Mouse (Mus musculus): ENCODE data around the gene Olfr39. TPM values are rescaled to one million over a fixed set of nuclear protein-coding genes. Genes with fewer than 3 reads are reported as not detected.
"Not testable (repeated sequence)": the region's sequence is repeated elsewhere in the genome, so short reads cannot be mapped to it uniquely, and the experiment has no call there.

Gene Olfr39
- total RNA-seq (2014; fragmentation: Nextera tagmentation) (not detected in 2 replicates), total RNA-seq (2017) (not detected in 2 replicates)

GRCm38 (mm10) chr9:20282051-20282450 lies at the start of gene Olfr39:
Gene Olfr39, plus strand, starts transcription at chr9:20282351.
- no peak for ATAC-seq (replicated peaks; ENCODE audit: poor library complexity, severe bottlenecking)

- ATAC-seq (replicated peaks; ENCODE audit: poor library complexity, severe bottlenecking) = no peak
These were observed 45.3 kb upstream of the Olfr39 start, which contains the start of gene Olfr872 for GRCm38 (mm10) chr9:20236819-20237218. Gene Olfr872, plus strand, starts transcription at chr9:20237119.

GRCm38 (mm10) chr9:20237378-20237777 lies 44.8 kb upstream of the Olfr39 start:
- peak; percentile 72 for ATAC-seq (replicated peaks; ENCODE audit: poor library complexity, severe bottlenecking)

GRCm38 (mm10) chr9:20295562-20295961 lies 13.4 kb downstream of the Olfr39 start:
- ATAC-seq (replicated peaks; ENCODE audit: poor library complexity, severe bottlenecking) = not testable (repeated sequence)

GRCm38 (mm10) chr9:20298232-20298631 lies 16.1 kb downstream of the Olfr39 start, which contains the start of gene Olfr873:
Gene Olfr873, plus strand, starts transcription at chr9:20298532.
- ATAC-seq (replicated peaks; ENCODE audit: poor library complexity, severe bottlenecking) = no peak

GRCm38 (mm10) chr9:20335994-20336393 lies 53.8 kb downstream of the Olfr39 start, which contains the start of gene Olfr18:
Gene Olfr18, minus strand, starts transcription at chr9:20336094.
- no peak for ATAC-seq (replicated peaks; ENCODE audit: poor library complexity, severe bottlenecking)

Other genes with a start within 250 kb of the Olfr39 start
- not detected in 2 replicates for gene Olfr867, start 224.8 kb upstream of the Olfr39 start, total RNA-seq (2014; fragmentation: Nextera tagmentation)
- not detected in 2 replicates for gene Olfr867, start 224.8 kb upstream of the Olfr39 start, total RNA-seq (2017)
- not detected in 2 replicates for gene Olfr868, start 183.7 kb upstream of the Olfr39 start, total RNA-seq (2014; fragmentation: Nextera tagmentation)
- not detected in 2 replicates for gene Olfr868, start 183.7 kb upstream of the Olfr39 start, total RNA-seq (2017)
- not detected in 2 replicates for gene Olfr869, start 153.3 kb upstream of the Olfr39 start, total RNA-seq (2014; fragmentation: Nextera tagmentation)
- not detected in 2 replicates for gene Olfr869, start 153.3 kb upstream of the Olfr39 start, total RNA-seq (2017)
- gene Olfr870, start 108.3 kb upstream of the Olfr39 start, total RNA-seq (2014; fragmentation: Nextera tagmentation) = not detected in 2 replicates
- gene Olfr870, start 108.3 kb upstream of the Olfr39 start, total RNA-seq (2017) = not detected in 2 replicates
- gene Olfr871, start 70.1 kb upstream of the Olfr39 start, total RNA-seq (2014; fragmentation: Nextera tagmentation) = not detected in 2 replicates
- gene Olfr871, start 70.1 kb upstream of the Olfr39 start, total RNA-seq (2017) = not detected in 2 replicates
- gene Olfr872, start 45.2 kb upstream of the Olfr39 start, total RNA-seq (2014; fragmentation: Nextera tagmentation) = not detected in 2 replicates
- not detected in 2 replicates for gene Olfr872, start 45.2 kb upstream of the Olfr39 start, total RNA-seq (2017)
- gene Olfr873, start 16.2 kb downstream of the Olfr39 start, total RNA-seq (2014; fragmentation: Nextera tagmentation) = not detected in 2 replicates
- not detected in 2 replicates for gene Olfr873, start 16.2 kb downstream of the Olfr39 start, total RNA-seq (2017)
- gene Olfr18, start 53.7 kb downstream of the Olfr39 start, total RNA-seq (2014; fragmentation: Nextera tagmentation) = not detected in 2 replicates
- not detected in 2 replicates for gene Olfr18, start 53.7 kb downstream of the Olfr39 start, total RNA-seq (2017)
- gene Zfp560, start 102.8 kb downstream of the Olfr39 start, total RNA-seq (2014; fragmentation: Nextera tagmentation) = 20.4 and 25.0 TPM in 2 replicates
- 5.6 and 8.1 TPM in 2 replicates for gene Zfp560, start 102.8 kb downstream of the Olfr39 start, total RNA-seq (2017)
- 19.6 and 28.9 TPM in 2 replicates for gene Zfp26, start 177.8 kb downstream of the Olfr39 start, total RNA-seq (2014; fragmentation: Nextera tagmentation)
- gene Zfp26, start 177.8 kb downstream of the Olfr39 start, total RNA-seq (2017) = 21.0 and 29.0 TPM in 2 replicates
- gene Zfp426, start 210.4 kb downstream of the Olfr39 start, total RNA-seq (2014; fragmentation: Nextera tagmentation) = 18.3 and 22.9 TPM in 2 replicates
- gene Zfp426, start 210.4 kb downstream of the Olfr39 start, total RNA-seq (2017) = 22.1 and 22.6 TPM in 2 replicates
- 40.0 and 43.5 TPM in 2 replicates for gene Zfp266, start 239.1 kb downstream of the Olfr39 start, total RNA-seq (2014; fragmentation: Nextera tagmentation)
- gene Zfp266, start 239.1 kb downstream of the Olfr39 start, total RNA-seq (2017) = 33.1 and 38.8 TPM in 2 replicates

Data from granulocyte monocyte progenitor cell, adult 5-6 weeks (primary cell).